Mouse (Mus musculus) CH12.LX (cell line): ENCODE measurements around the gene Grin2c. TPM values are rescaled to one million over a fixed set of nuclear protein-coding genes. Genes with fewer than 3 reads are reported as not detected.

Experiments used
- DNase-seq: peaks from one replicate; pipeline ENCODE4 v3.0.0-alpha.2; 2013; ENCODE audit errors: extremely low read depth
- H3K27ac ChIP-seq: 2 replicates; pipeline ENCODE4 v1.5.1; 2012; ENCODE audit warnings: low read depth, mild to moderate bottlenecking, control low read depth, moderate library complexity; ENCODE audit not compliant: insufficient read depth
- H3K27me3 ChIP-seq: replicated peaks from 2 replicates; pipeline ENCODE3; 2012; ENCODE audit warnings: inconsistent platforms
- H3K36me3 ChIP-seq, 2 experiments: replicated peaks in 1 of 2; 2 replicates each; pipeline versions ENCODE3 to v1.6.1; 2012; ENCODE audit warnings: inconsistent platforms in 1 of 2, low read length in 1 of 2, mild to moderate bottlenecking in 1 of 2, mixed read lengths in 1 of 2, moderate library complexity in 1 of 2; ENCODE audit not compliant: control insufficient read depth in 1 of 2, insufficient read depth in 1 of 2
- H3K4me1 ChIP-seq, 2 experiments: 2 replicates each; pipeline ENCODE4 v1.6.1; 2012; ENCODE audit warnings: inconsistent platforms in 1 of 2, moderate library complexity in 1 of 2; ENCODE audit not compliant: insufficient read depth in 2 of 2, control insufficient read depth in 1 of 2
- H3K4me2 ChIP-seq: 2 replicates; pipeline ENCODE4 v1.6.1; 2012; ENCODE audit warnings: low read depth, mild to moderate bottlenecking, control low read depth; ENCODE audit not compliant: poor library complexity, insufficient read depth, severe bottlenecking
- H3K4me3 ChIP-seq, 3 experiments: fragments of 150-350 bp in 1 of 3; sonication (generic) in 1 of 3; replicated peaks in 1 of 3; 2 replicates each; pipeline versions ENCODE3 to v1.5.1; 2011 to 2012; ENCODE audit warnings: low read depth in 2 of 3, low read length in 2 of 3, mild to moderate bottlenecking in 2 of 3, moderate library complexity in 2 of 3, control low read depth in 1 of 3, improper control_type of control experiment in 1 of 3, inconsistent platforms in 1 of 3, mixed read lengths in 1 of 3; ENCODE audit not compliant: poor library complexity in 1 of 3
- H3K79me2 ChIP-seq: replicated peaks from 2 replicates; pipeline ENCODE4 v1.6.1; 2012; ENCODE audit warnings: mild to moderate bottlenecking, moderate library complexity; ENCODE audit not compliant: control insufficient read depth, poor library complexity, insufficient read depth, severe bottlenecking; ENCODE audit errors: extremely low read depth
- H3K9ac ChIP-seq: 2 replicates; pipeline ENCODE4 v1.6.1; 2012; ENCODE audit warnings: low read depth, mild to moderate bottlenecking, control low read depth, moderate library complexity; ENCODE audit not compliant: insufficient read depth
- H3K9me3 ChIP-seq: replicated peaks from 2 replicates; pipeline ENCODE3; 2012; ENCODE audit warnings: low read length, inconsistent platforms, mixed read lengths
- BHLHE40 ChIP-seq: IDR thresholded peaks from 2 replicates; pipeline ENCODE4 v1.6.1; 2011; ENCODE audit warnings: mild to moderate bottlenecking, low read depth, low read length, improper control_type of control experiment
- CHD1 ChIP-seq: IDR thresholded peaks from 2 replicates; pipeline ENCODE4 v1.6.1; 2012; ENCODE audit warnings: low read depth, low read length, improper control_type of control experiment, inconsistent platforms
- CHD2 ChIP-seq: IDR thresholded peaks from 2 replicates; pipeline ENCODE4 v1.6.1; 2011; ENCODE audit warnings: low read length, improper control_type of control experiment
- E2F4 ChIP-seq: IDR thresholded peaks from 2 replicates; pipeline ENCODE4 v1.6.1; 2011; ENCODE audit warnings: low read depth, low read length, improper control_type of control experiment; ENCODE audit not compliant: insufficient replicate concordance
- ETS1 ChIP-seq: conservative IDR thresholded peaks from 2 replicates; pipeline ENCODE4 v1.6.1; 2012; ENCODE audit warnings: low read depth, mild to moderate bottlenecking, inconsistent platforms, low read length, improper control_type of control experiment, moderate library complexity
- JUN ChIP-seq: IDR thresholded peaks from 2 replicates; pipeline ENCODE4 v1.6.1; 2011; ENCODE audit warnings: low read depth, mild to moderate bottlenecking, low read length, improper control_type of control experiment, moderate library complexity; ENCODE audit not compliant: insufficient read depth
- JUND ChIP-seq: conservative IDR thresholded peaks from 2 replicates; pipeline ENCODE4 v1.6.1; 2011; ENCODE audit warnings: low read depth, low read length, improper control_type of control experiment
- KAT2A ChIP-seq: IDR thresholded peaks from 2 replicates; pipeline ENCODE4 v1.6.1; 2012; ENCODE audit warnings: low read length, improper control_type of control experiment, inconsistent platforms; ENCODE audit not compliant: insufficient replicate concordance
- MAFK ChIP-seq: IDR thresholded peaks from 2 replicates; pipeline ENCODE4 v1.6.1; 2011; ENCODE audit warnings: low read length, improper control_type of control experiment; ENCODE audit not compliant: insufficient replicate concordance
- MAX ChIP-seq: IDR thresholded peaks from 2 replicates; pipeline ENCODE4 v1.6.1; 2011; ENCODE audit warnings: low read length, improper control_type of control experiment
- MEF2A ChIP-seq: IDR thresholded peaks from 2 replicates; pipeline ENCODE4 v1.6.1; 2014; ENCODE audit warnings: low read depth, mild to moderate bottlenecking, inconsistent platforms, low read length, improper control_type of control experiment, borderline replicate concordance
- POLR2A ChIP-seq: IDR thresholded peaks from 2 replicates; pipeline ENCODE4 v1.6.1; 2011; ENCODE audit warnings: low read depth, mild to moderate bottlenecking, improper control_type of control experiment, low read length
- POLR2AphosphoS2 ChIP-seq: IDR thresholded peaks from 2 replicates; pipeline ENCODE4 v1.6.1; 2011; ENCODE audit warnings: low read depth, low read length, improper control_type of control experiment
- RCOR1 ChIP-seq: conservative IDR thresholded peaks from 2 replicates; pipeline ENCODE4 v1.6.1; 2012; ENCODE audit warnings: low read depth, mild to moderate bottlenecking, inconsistent platforms, low read length, improper control_type of control experiment
- TBP ChIP-seq: conservative IDR thresholded peaks from 2 replicates; pipeline ENCODE4 v1.6.1; 2011; ENCODE audit warnings: low read depth, low read length, improper control_type of control experiment
- TCF12 ChIP-seq: IDR thresholded peaks from 2 replicates; pipeline ENCODE4 v1.6.1; 2014; ENCODE audit warnings: low read depth, mild to moderate bottlenecking, inconsistent platforms, low read length, improper control_type of control experiment
- UBTF ChIP-seq: IDR thresholded peaks from 2 replicates; pipeline ENCODE4 v1.6.1; 2012; ENCODE audit warnings: low read depth, mild to moderate bottlenecking, inconsistent platforms, low read length, improper control_type of control experiment, moderate library complexity
- USF1 ChIP-seq: IDR thresholded peaks from 2 replicates; pipeline ENCODE4 v1.6.1; 2014; ENCODE audit warnings: low read depth, mild to moderate bottlenecking, inconsistent platforms, low read length, improper control_type of control experiment
- USF2 ChIP-seq: conservative IDR thresholded peaks from 2 replicates; pipeline ENCODE4 v1.6.1; 2011; ENCODE audit warnings: low read depth, low read length, improper control_type of control experiment
- ZC3H11A ChIP-seq: IDR thresholded peaks from 2 replicates; pipeline ENCODE4 v1.6.1; 2012; ENCODE audit warnings: low read depth, mild to moderate bottlenecking, inconsistent platforms, low read length, improper control_type of control experiment
- dilution Hi-C: fragments of 300-500 bp; cut with MboI; formaldehyde crosslinking; loops from 2 replicates; pipeline ENCODE4 v1.14.3; 2020; ENCODE audit warnings: low sequenced_read_pairs; ENCODE audit not compliant: extremely low pct_unique_long_range_greater_than_20kb, extremely low pct_ligation_motif_present
- in situ Hi-C: fragments of 300-500 bp; cut with MboI; formaldehyde crosslinking; loops from 3 replicates; pipeline ENCODE4 v1.14.3; 2019; ENCODE audit warnings: low sequenced_read_pairs, low pct_ligation_motif_present, low pct_unique_long_range_greater_than_20kb, mixed read lengths
- polyA plus RNA-seq: library from polyadenylated mRNA; unstranded; fragments of >175 nt; gene quantifications from 2 replicates; pipeline ENCODE4 v1.2.1, GENCODE M21; 2012; ENCODE audit warnings: low read depth; ENCODE audit not compliant: insufficient read length
- total RNA-seq, 2 experiments: library from RNA; depleted of rRNA; stranded (reverse); fragments of 300-350 nt in 1 of 2; fragments of >200 nt in 1 of 2; gene quantifications; 2 replicates each; pipeline ENCODE4 v1.2.3; 2012 to 2014

Grin2c gene
- total and polyA plus RNA-seq, 3 experiments = 0.04 TPM; not detected in 2

GRCm38 (mm10) chr11:115264136-115264861 is 2.7 kb downstream of the Grin2c start:
- Histone ChIP-seq H3K27ac (no peak overlapping the region), H3K4me2 (no peak overlapping the region)
- TF ChIP-seq KAT2A = no peak
- no peak for TF ChIP-seq MAFK
- TF ChIP-seq UBTF = no peak
- TF ChIP-seq, all 38 proteins: peak for 0
- in situ Hi-C loops (no loop called here), dilution Hi-C loops (no loop called here)
- no peaks in the 10 kb centered on the region for H3K79me2 ChIP-seq
- no peak for DNase-seq
- H3K9ac ChIP-seq = no peak overlapping the region
- no peaks in the 10 kb centered on the region for H3K4me1 ChIP-seq
- H3K27me3 ChIP-seq = peaks cover 20% of the 10 kb centered on the region
- H3K4me3 ChIP-seq = no peak overlapping the region
- peaks cover 18 to 35% of the 10 kb centered on the region in 2 experiments for H3K36me3 ChIP-seq
- no peaks in the 10 kb centered on the region for H3K9me3 ChIP-seq

- Histone ChIP-seq H3K9me3 (peaks cover 2% of the 10 kb centered on the region), H3K9ac (no peak overlapping the region), H3K27ac (no peak overlapping the region), H3K27me3 (peaks cover 20% of the 10 kb centered on the region), H3K4me3 (no peak overlapping the region), H3K4me1 (no peaks in the 10 kb centered on the region), H3K79me2 (no peaks in the 10 kb centered on the region), H3K36me3 (peaks cover 4 to 21% of the 10 kb centered on the region in 2 experiments), H3K4me2 (no peak overlapping the region)
- dilution Hi-C loops = no loop called here
- in situ Hi-C loops = no loop called here
- TF ChIP-seq ETS1 (no peak), POLR2A (no peak), MEF2A (no peak), POLR2AphosphoS2 (no peak), CHD1 (no peak), USF1 (no peak), JUN (no peak), JUND (no peak), RCOR1 (no peak), MAX (no peak), TCF12 (no peak), ZC3H11A (no peak), BHLHE40 (no peak), USF2 (no peak), TBP (no peak), E2F4 (no peak), CHD2 (no peak)
- DNase-seq = no peak
These were observed 4.1 kb downstream of the Grin2c start for GRCm38 (mm10) chr11:115262954-115263353.
